Mouse (Mus musculus): ENCODE data around the gene Kcnip3. TPM values are rescaled to one million over a fixed set of nuclear protein-coding genes. Genes with fewer than 3 reads are reported as not detected.

Gene Kcnip3
- total RNA-seq, 2 experiments from 2014 or later, result 1.3 TPM

DNA sequence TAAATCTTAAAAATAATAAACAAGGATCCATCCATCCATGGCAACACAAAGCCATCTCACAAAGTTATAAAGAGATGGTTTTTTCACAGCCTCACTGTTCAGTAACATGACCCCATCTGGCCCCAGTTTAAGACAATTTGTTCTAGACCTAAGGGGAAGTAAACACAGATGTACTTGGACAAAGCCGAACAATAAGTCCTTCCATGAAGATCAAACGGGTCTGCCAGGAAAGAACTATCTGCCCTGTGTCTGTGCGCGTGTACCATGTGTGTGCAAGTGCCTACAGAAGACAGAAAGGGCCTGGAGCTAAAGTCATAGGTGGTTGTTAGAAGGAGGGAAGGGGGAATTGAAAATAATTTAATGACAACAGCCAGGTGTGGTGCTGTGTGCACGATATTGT lies 51.7 kb downstream of the Kcnip3 start:
- no peak for DNase-seq

DNA sequence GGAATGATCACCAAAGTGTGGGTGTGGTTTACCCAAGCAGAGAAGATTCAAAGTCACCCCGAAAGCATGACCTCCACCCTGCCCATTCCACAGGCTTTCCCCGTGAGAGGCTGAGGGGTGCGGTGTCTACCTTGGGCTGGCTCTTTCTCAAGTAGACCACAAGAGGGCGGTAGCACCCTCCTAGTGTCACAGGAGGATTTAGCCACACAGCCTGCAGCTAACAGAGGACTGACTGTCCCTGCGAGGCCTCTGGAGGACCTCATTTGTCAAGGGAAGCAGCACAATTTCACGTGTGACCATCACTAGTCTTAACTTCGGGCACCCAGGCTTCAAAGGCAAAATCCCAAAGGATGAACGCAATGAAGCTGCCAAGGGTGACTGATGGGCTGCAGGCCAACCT lies 59.6 kb downstream of the Kcnip3 start:
- DNase-seq, result peak; percentile 77

DNA sequence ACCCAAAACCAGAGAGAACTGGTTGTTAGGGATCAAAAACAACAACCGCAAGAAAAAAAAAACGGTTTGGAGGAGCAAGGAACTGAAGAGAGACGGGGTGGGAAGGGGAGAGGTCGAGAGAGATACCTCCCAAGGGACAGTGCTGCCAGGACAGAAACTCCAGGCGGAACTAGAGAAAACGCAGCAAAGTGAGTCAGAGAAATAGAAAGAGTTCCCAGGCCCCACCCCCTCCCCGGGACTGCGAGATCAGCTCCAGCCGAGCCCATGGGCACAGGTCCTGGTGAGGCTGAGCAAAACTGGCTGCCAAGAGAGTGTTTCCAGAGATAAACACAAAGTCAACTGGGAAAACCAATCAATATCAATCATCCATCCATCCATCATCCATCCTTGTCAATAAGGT lies 60.5 kb downstream of the Kcnip3 start:
- no peak for DNase-seq

DNA sequence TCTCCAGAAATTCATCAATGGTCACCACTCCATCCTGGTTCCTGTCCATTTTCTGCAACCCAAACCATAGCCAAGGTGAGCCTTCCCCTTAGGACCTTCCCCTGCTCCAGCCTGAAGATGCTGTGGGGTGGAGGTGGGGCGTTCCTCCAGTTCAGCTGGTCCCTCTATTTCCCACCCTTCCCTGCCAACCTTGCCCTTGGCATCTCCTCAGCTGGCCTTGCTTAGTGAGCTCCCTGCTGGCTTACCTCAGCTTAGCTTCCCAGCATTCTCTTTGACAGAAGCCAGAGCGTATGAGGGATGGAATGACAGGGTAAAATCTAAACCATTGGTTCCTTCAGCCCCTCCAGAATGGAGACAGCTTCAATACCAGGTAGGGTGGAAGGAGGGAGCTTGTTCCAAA lies 62.6 kb downstream of the Kcnip3 start:
- DNase-seq, result no peak

DNA sequence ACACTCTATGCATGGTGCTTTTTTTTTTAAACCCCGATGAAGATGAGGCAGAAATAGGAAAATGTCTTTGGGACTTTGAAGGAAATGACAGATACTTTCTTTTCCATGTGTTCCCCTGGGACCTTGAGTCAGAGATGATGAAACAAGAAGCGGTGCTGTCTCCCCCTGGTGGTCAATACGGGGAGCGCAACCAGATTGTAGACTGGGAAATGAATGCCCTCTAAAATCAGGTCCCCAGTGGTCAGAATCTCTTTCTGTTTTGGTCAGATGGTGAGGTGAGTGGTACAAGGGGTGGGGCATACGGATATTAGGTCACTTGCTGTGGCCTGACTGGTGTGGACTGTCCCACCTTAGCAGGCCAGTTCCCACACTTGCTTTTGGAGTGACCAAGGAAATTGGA lies 68.1 kb downstream of the Kcnip3 start:
- DNase-seq, result peak; percentile 81

DNA sequence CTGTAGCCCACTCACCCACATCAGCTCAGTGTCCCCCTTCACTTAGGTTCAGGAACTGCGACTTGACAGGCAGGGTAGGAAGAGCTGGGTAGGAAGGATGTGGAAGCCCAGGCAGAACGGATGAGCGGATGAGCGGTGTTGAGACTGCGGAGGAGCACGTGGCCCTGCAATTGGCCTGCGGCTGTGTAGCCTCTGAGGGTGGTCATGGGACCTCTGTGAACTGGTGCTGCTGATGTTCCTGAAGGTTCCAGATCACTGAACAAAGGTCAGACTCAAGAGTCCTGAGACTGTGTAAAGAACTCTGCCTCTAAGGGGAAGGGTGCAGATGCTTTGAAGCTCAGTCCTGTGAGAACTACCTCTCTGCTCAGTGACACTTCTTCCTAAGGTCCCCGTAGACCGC lies 68.8 kb downstream of the Kcnip3 start:
- DNase-seq, result no peak

DNA sequence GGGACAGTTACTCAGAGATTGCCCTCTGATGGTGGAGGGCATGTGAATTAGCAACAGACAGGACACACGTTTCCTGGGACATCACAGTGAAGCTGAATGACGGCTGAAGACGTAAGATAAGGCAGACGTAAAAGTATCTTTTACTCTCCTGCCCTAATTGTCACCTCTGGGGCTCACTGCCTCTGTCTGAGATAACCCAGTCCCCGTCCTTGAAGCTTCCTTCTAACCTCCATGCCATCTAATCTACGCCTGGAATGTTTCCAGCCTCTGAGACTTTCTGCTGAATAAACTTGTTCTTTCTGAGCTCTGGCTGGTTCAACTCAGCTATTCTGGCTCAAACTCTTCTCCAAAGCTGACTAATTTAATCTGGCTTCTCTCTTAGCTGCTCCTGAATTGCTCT lies 70.1 kb downstream of the Kcnip3 start:
- DNase-seq, result no peak

DNA sequence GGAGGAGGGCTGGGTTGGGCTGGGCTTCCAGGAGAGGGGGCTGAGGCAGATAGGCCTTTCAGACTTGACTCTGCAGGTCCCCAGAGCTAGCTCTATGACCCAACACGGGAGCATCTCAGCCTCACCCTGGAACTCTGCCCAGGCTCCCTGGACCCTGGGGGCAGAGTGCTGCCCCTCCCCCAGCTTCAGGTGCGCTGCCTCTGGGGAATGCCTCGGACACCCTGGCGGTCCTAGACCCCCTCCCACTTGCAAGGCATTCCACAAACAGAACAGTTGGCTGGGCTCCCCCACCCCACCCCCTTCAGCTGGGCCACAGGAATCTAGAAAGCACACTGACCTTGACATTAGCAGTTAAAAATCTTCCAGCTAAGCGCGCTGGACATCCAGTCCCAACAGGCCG lies 72.2 kb downstream of the Kcnip3 start:
- DNase-seq, result no peak

DNA sequence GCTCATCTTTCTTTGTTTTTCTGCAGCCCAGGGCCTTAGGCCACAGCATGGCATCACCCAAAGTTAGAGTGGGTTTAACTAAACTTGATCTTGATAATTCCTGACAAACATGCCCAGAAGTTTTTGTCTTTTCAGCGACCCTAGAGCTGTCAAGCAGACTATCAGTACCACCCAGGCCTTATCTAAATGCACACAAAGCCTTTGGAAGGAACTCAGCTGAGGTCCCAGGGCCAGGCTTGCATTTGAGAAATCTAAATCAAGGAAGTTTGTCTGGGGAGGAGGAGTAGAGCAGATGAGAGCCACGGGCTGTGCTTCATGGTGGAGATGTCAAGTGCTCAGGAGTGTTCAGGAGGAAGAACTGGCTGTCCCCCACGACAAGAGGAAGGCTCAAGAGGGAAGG lies 75.0 kb downstream of the Kcnip3 start:
- DNase-seq, result no peak

DNA sequence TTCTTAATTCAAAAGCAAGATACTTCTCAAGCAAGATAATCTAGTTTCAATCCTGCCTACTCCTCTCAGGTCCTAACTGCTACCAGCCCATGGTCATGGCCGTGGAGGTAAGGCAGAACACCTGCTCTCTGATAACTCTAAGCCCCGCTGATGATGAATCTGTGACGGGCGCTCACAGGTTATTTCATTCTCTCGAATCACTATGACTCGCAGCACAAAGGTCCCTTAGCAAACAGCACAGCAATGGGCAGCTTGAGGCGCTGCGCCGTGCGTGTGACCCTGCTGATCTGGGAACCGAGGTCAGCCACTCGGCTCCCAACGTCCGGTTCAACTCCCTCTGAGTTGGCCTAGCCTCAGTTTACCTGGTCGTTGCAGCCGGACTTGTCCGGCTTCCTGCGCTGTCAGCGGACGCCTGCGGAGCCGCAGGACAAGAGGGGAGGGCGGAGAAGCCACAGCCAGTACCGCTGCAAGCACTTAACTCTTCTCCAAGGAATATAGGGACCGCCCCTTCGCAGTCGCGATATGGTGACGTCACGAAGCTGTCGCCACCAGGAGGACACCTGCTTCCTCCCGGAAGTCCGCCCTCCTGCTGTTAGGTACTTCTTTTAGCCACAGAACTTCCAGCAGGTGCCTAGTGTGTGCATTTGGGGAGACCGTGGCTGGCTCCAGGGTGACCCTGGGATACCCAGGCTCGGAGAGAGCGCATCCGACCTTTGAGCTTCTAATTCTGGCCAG lies 77.7 kb downstream of the Kcnip3 start, which contains the start of gene Fahd2a:
Gene Fahd2a, minus strand, starts transcription at position 511 of the 735 bp plus-strand sequence.
- DNase-seq, result peak; percentile 87

DNA sequence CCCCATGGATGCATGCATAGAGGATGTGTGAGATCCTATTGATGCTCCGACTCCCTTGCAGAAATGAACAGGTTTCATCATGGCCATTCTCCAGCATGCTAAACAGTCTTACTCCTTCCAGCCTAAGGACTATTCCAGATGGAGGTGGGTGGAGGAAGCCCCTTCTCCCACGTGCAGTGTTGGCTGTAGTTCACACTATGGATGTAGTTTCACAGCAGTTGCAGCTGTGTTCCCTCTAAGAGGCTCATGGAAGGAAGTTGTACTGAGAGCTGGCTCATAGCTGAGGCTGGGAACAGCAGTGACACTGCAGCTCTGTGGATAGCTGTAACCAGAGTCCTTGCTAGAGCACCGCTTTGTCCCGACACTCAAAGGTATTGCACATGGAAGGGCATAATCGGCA lies 84.2 kb downstream of the Kcnip3 start:
- no peak for DNase-seq

DNA sequence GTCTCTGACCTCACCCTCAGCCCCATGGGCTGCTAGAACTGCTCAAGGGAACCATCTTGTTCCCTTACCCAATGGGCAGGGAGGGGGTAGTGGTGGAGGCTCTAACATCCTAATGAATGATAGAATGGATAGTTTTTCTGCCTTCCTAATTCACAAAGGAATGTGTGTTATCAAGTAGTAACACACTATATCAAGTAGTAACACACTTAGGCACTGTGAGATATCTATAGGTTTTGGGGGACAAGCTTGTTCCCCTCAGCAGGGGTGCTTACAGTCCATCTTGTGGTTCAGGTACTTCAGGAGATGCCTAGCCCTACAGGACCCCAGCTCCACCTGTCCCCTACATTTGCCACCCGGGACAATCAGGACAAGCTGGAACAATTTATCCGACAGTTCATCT lies 86.3 kb downstream of the Kcnip3 start:
- no peak for DNase-seq

DNA sequence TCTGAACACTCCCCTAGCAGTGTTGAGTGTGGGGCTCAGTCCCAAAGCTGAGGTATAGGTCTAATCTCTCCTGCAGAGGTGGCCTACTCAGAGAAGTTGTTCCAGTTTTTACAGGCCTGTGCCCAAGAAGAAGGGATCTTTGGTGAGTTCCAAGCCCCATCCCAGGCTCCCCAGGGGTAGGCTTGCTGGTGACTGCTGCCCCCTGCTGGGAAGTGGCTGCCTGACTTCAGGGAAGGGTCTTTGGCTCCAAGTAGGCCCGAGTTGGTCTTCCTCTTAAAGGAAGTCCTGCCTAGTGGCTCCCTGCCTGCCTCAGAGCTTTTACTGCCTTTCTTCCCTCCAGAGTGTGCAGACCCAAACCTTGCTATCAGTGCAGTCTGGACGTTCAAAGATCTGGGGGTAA lies 86.8 kb downstream of the Kcnip3 start:
- DNase-seq, result peak; percentile 42

DNA sequence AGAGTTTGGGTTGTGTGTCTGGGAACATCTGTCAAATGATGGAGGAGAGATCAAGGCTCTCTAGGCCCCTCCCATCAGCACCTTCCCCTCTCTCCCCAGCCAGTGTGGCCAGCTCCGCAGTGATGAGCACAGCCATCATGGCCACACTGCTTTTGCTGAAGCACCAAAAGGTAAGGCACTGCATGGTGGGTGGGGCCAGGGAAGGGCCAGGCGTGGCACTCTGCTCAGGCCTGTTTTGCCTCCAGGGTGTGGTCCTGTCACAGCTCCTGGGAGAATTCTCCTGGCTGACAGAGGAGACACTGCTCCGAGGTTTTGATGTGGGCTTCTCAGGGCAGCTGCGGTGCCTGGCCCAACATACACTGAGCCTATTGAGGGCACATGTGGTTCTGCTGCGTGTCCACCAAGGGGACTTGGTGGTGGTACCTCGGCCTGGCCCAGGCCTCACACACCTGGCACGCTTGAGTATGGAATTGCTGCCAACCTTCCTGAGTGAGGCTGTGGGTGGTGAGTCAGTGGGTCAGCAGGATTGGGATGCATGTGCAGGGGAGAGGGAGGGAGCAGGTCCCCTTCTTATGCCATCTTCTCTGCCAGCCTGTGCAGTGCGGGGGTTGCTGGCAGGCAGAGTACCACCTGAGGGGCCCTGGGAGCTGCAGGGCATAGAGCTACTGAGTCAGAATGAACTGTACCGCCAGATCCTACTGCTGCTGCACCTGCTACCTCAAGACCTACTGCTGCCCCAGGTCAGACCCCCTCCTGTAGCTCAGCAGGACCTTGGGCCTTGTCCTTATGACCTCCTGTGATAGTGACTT lies 88.2 kb downstream of the Kcnip3 start:
- DNase-seq, result no peak

DNA sequence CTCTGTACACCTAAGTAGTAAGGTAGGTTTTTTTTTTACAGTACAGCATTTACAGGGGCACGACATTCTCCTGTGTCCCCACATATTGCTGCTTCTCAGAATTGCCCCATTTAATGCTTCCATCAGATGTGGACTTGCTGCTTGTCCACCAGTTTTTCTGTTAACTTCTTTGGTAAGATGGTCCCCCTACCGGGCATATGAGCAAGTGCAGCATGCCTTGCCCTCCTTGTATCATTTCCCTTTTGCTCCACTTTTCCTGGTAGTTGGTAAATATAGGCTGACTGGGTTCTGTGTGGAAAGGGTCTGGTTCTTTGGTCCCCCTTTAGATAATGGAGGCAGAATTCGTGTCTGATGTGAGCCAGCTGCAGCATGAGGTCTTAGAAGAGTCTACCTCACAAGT lies 91.7 kb downstream of the Kcnip3 start:
- DNase-seq, result peak; percentile 49

DNA sequence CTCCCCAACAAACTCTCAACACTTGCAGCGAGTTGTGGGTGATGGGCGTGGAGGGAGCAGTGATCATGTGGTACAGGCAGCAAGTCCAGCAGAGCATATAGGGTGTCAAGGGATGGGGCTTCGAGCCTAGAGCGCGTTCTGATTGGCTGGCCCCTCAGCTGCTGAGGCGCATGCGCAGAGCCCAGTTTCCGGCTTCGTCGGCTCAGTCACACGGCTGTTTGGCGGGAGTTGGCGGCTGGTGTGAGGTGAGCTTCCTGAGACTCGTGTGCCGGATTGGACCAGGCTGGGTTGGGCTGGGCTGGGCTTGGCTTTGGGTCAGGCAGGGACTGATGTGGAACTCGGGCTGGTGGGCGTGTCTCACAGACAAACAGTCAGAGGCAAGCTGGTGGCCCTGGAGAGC lies 96.9 kb downstream of the Kcnip3 start, which contains the start of gene Gpat2:
Gene Gpat2, plus strand, starts transcription at position 223 of the 400 bp plus-strand sequence.
- DNase-seq, result peak; percentile 14

DNA sequence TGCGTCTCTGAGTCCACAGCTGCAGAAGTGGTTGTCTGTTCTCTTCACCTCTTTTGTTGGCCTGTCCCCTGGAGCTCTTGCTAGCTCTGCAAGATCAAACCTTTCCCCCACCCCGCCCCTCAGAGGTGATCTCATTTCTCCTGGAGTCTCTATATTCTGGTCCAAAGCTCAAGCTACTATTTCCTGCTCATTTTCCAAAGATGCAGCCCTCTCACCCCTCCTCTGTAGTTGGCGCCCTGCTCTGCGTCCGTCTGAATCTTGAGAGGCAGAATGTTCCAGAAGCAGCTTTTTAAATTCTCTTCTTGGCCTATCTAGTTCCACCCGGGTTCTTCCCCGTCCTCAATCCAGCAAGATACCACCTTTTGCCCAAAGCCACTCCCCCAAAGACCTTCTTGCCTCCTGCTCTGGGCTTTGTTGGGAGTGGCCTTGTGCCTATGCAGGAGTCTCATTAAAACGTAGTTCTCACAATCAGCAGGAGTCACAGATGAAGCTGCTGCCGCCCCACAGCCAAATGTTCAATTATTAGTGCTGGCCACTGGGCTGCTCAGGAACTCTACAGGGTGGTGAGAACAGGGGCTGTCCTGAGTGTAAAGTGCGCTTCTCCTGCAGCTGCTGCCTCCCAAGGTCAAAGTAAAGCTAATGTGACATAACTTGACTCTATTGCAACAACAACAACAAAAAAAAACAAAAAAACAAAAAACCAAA lies 103.5 kb downstream of the Kcnip3 start:
- DNase-seq, result no peak

DNA sequence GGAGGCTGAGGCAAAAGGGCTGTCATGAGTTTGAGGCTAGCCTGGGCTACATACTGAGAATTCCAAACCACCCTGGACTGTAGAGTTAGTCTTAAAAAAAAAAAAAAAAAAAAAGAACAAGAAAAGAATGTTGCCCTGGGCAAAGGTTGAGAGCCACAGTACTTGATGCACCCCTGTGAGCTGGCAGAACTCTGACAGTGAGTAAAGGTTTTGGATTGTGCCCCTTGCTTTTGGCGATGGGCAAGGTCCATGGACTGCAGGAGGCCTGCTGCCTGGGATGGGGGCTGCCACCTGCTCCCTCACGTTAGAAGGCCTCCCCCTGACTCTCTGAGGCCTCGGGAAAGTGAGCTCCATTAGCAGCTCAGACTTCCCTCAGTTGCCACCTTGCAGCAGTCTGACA lies 105.2 kb downstream of the Kcnip3 start:
- no peak for DNase-seq

DNA sequence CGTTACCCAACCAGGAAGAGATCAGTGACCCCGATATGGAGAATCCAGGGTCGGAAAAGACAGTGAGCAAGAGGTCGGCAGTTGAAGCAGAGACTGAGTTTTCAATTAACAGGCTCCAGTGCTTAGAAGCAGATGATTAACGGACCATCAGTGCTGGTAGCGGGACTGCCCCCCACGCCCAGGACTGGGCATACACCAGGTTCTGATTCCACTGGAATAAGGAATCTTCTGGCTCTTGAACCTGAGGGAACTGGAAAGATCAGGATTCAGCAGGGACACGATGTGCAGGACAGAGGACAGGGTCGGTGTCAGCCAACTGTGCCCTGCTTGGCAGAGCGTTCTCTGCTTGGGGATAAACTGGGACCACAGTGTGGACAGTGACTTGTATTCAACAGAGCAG lies 106.1 kb downstream of the Kcnip3 start:
- no peak for DNase-seq

DNA sequence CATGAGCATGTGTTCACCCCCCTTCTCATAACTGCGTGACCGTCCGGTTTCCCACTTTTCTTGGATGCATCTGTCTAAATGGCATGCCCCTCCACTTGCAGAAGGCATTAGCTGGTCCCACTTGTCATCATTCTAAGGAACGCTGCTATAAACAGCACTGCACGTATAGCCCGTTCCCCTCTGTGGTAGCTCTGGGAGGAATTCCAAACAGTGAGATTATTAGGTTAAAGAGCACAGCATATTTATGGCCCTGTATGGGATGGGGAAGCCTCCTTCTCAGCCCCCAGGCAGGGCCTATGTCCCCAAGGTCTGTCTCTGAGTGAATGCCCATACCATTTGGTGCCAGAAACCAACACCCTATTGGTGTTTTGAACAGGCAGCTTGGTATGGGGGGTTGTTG lies 110.8 kb downstream of the Kcnip3 start:
- no peak for DNase-seq

Measured in heart, postnatal 4 days (tissue).